Mouse (Mus musculus) cerebellum, adult 11-12 months (tissue): ENCODE measurements around the gene Mast3.

Source experiments
- DNase-seq: peaks from one replicate; pipeline ENCODE4 v3.0.0; 2022

Gene Mast3

DNA sequence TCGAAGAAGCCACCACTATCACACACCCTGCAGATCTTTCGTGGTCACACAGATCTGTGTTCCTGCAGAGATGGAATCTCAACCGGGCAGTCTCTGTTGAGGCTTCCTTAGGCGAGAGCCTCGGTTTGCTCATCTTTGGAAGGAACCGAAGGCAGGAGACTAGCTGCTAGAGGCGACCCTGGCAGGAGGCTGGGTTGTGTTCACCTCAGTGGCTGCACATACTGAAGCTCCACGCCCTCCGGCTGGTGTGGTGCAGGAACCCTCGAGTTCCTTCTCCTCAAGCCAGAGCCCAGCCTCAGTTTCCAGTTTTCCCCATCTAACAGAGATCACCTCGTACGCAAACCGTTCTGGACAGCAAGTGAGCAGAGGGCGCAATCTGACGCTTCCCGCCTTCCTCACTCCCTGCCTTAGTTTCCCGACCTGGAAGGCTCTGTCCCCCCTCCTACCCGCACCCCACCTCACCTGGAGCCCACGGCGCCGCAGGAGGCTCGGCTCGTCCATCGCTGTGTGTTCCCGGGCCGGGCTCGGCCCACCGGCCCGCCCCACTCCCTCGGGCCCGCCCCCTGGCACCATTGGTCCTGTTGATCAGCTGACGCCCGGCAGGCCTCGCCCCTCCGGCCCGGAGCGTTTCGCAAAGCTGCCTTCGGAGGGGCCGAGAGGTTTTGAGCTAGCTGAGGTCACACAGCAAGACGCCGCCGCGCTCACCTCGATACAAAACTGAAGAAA lies at the start of gene Mast3:
Gene Mast3 (minus strand): TSS at position 574 of the 726 bp plus-strand sequence.
- no peak for DNase-seq

DNA sequence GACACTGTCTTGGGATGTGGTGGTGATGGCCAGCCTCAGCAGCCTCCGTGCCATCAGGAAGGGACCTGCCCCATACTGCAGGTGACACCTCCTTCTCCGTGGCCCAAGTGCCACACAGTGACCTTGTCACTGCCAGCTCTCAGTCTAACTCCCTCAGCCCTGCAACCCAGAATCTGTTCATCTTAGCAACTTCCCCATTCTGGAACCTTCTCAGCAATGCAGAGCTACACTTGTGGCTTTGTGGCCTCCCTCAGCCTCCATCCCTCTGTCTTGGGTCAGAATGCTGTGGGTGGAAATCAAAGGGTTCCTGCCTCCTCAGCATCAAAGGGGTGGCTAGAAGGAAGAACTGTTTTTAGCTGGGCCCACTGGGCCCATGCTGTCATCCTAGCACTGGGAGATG lies 49.0 kb upstream of the Mast3 start:
- no peak for DNase-seq

DNA sequence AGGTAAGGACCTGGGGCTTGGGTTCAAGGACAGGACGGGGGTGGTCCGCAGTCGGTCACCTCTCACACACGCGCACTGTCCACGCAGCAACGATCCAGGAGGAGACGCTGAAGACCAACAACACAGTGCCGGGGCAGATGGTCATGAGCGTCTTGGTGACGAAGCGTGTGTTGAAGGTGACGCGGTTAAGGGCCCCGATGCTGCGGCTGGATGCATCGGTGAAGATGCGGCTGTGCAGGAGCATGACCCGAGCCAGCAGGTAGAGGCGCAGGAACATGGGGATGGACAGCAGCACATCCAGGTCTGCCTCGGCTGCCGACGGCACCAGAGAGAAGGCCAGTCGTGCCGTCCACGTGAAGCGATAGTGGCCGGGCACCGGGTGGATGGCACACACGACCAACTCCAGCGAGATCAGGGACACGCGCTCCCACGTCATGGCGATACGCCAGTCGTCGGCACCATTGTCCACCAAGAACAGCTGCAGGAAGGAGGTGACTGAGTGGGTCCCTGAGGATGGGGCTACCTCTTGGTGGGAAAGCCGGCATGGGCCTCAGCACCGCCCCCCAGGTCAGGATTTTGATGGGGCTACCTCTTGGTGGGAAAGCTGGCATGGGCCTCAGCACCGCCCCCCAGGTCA lies 47.9 kb upstream of the Mast3 start:
- no peak for DNase-seq

DNA sequence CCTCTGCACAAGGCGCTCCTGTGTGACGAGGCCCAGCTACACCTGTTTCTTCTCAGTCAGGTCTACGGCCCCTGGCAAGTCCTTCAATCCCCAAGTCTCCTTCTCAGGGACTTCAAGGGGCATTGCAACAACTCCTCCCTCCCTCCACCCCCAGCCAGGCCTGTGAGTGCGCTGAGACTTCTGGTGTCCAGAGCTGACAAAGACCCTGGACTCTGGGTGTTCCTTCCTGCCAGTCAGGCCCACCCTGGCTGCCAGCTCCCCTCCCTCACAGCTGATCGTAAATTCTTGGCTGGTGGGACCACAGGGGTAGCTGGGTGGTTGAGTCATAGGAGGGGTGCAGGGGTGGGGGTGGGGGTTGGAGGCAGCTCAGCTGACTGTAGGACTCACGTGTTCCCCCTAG lies 47.0 kb upstream of the Mast3 start:
- DNase-seq: no peak

DNA sequence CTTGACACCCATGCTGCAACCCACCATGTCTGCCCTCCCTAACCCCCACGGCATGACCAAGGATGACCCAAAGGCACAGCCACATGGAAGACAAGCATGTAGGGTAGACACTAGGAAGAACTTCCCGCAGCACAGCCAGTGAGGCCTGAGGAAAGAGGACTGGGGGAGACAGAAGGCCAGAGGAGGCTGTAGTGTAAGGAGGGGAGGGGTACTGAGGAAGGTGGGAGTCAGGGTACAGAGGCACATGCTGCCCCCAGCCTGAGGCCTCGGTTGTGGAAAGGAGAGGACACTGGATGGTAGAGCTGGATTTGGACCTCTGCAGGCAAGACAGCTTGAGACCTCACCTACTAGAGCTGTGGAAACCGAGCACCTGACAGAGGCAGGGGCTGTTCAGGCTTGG lies 46.1 kb upstream of the Mast3 start:
- DNase-seq: no peak

DNA sequence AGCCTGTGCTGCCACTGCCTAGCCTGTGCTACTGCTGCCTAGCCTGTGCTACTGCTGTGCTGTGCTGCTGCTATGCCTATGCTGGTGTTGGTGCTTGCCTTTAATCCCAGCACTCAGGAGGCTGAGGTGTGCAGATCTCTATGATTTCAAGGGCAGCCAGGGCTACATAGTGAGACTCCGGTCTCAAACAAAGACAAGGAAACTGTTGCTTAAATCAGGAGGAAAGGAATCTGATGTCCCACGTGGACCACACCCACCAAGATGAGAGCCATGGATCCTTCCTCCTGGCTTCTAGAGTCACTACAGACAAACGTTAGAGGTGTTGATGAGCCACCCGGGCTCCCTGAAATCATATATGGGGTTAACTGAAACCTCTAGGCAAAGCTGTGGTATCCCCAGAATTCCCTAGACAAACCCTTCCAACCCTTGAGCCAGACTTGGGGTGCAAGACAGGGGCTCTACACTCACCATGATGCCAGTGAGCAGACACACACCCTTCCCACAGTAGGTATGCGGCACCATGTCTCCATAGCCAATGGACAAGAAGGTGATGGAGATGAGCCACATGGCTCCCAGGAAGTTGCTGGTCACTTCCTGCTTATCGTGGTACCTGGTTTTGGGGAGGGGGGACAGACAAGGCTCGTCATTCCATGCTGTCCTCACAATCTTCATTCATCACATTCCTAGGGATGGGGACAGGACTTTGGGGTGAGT lies 45.4 kb upstream of the Mast3 start:
- no peak for DNase-seq

DNA sequence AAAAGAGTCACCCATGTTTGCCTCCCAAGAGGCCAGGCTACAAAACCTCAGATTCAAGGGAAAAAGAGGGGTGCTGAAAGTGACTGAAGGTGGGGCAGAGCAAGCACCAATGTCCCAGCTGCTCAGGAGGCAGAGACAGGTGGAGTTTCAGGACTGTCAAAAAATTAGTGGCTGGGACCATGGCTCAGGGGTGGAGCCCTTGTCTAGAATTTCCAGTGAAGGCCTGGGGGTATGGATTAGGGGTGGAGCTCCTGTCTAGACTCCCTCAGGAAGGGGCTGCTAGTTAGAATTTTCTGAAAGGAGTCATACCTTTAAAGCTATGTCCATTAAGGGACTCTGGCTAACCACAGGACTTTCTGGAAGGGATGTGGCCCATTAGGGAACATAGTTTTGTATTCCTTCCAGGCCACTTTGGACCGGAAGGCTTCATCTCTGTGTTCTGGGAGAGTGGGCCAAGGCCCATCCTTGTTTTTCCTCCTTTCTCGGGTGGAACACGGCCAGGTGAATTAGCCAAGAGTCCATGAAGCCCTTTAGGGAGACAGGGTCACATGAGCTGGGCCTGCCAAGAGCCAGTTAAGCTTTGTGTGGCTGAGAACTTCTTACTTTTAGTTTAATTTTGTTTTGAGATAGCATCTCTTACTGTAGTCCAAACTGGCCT lies 44.6 kb upstream of the Mast3 start:
- no peak for DNase-seq

DNA sequence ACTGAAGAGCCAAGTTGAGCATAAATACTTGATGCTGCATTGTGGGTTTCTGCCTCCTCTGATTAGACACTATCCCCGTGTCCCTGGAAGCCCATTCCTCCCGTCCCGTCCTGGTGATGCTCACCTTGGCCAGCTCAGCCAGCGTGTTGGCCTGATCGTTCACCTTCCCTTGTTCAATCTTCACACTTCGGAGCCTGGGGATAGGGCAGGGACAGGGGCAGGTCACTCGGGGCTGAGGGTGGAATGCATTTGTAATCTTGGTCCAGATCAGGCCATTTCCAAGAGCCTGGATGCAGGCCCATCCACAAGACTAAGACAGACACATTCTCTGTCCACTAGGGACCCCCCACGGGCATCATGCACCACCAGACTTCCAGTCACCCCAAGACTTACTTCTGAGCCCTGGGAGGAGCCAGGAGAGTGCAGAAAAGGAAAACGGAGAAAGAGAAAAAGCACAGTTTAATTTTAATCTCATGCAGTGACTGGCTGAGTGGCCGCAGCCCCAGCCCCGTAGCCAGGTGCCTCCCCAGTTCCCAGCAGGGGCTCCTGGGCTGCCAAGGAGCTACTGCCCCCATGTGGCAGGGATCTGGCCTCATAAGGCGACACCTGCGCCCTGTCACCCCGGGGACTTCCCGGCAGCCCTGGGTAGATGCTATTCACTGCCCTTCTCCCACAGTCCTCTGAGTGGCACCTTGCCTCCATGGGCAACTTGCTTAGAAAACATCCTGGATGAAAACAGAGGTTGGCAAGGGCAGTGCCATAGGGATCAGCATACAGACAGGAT lies 41.7 kb upstream of the Mast3 start:
- no peak for DNase-seq

DNA sequence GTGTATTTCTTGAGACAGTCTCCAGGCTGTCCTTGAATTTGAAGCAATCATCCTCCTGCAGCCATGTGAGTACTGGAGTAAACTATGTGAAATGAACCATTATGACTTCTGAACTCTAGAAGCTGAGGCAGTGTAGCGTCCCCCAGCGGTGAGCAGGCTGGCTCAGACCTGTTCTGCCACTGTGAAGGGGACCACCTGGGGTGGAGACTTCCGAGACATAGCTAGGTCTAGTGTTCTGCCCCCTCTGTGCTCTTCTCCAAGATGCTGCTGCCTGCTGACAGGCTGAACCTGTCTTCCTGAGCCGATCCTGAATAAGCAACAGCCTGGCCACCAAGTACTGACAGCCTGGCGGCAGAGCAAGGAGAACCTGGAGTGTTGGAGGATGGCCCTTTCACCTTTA lies 40.3 kb upstream of the Mast3 start:
- no peak for DNase-seq

DNA sequence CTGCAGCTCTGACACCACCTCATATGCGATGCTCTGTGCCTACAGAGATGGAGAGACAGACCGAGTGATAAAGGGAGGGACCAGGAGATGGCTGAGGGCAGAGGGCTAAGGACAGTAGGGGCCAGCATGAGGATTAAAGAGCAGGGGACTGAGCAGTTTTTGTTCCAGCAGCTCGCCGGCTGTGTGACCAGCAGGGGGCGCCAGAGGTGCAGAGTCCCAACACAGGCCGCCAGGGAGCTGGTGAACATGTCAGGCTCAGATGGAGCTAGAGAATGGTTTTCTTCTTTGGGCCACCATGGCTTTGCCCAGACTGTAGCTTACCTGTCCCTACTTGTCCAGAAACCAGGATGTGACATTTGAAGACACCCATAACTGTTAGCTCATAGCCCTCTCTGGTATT lies 39.7 kb upstream of the Mast3 start:
- DNase-seq: peak; percentile 75

DNA sequence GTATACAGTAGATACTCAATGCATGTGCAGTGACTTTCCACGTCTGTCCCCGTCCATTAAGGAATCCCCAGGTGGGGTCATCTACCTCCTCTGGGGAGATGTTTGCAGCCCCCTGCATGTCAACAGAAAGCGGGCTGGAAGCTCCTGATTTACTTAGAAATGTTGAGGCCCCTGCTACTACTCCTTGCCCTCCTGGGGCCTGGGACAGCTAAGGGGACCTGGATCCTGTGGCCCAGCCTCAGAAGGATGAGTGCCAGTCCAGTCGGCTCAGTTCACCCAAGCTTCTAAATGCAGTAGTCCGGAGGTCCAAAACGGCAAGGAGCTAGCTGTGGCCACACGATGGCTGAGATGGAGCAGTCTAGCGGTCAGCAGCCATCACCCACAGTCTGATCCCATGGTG lies 39.1 kb upstream of the Mast3 start:
- no peak for DNase-seq

DNA sequence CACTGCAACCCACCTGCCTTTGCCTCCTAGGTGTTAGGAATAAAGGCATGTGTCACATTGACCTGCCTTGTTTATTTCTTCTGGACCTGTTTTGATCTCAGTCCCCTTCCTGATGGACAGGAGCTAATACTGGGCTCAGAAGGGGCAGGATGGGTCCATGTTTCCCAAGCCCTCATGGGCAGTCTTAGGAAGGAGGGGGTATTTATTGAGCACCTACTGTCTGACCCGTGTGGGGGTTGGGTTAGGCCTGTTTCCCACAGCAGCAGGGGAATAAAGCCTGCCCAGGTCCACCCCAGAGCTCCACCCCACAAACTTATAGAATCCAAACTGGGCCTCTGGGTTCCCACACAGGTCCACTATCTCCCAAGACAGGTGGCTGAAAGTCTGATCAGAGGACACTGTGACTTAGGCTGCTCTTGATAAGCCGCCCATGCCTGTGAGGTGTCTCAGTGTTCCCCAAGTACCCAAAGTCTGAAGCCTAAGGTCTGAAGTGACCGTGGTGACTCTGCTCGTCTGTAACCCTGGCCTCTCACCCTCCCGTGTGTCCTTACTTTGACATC lies 38.4 kb upstream of the Mast3 start:
- no peak for DNase-seq

DNA sequence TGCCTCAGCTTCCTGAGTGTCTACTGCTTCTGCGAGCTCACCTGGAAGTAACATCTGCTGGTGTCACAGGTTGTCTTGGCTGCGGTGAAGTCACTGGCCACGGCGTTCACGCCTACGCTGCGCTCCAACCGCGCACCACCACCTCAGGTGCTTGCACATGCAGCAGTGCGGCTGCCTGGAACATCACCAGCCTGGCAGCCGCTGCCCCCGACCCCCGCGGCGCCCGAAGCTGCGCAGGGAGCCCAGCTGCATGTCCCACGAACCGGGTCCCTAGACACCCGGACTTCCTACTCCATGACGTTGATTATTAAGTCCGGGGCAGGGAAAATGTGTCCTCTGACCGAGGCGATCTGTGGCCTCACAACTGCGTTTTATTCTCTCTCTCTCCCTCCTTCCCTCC lies 37.6 kb upstream of the Mast3 start:
- DNase-seq: no peak

DNA sequence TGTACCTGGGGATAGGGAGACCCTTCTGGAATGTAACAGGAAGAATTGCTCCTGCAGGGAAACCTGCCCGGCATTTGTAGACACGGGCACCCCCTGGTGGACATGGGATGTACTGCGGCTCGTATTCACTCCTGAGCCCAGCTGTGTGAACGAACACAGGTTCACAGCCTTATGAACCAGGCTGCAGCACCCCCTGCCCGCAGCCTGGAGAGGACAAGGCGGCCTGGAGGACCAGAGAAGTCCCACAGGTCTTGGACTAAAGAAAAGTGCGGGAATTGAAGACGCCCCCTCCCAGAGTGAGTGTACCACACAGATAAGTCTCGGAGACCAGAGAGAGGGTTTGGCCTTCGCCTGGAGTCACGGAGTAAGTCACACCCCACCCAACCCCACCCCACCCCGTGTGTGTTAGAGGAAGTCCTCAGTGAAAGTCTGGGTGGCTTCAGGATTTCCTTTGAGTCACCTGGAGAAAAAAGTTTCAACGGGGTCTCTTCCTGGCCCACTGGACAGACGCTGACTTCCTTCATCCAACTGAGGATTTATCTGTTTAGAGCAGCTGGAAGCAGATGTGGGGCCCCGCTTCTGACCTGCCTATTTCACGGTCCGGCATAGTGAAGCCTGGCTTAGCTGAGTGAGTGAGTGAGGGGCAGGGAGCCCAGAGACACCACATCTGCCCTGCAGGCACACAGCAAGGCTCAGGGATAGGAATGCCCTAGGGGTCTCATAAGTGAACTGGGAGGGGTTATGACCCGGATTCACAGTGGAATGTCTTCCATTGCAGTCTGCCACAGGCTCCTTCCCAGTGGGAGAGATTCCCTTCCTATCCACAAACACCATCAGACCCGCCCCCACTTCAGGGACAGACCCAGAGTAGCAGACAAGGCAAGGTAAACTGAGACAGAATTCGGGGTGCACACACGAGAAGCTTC lies 36.6 kb upstream of the Mast3 start:
- DNase-seq: peak; percentile 82

DNA sequence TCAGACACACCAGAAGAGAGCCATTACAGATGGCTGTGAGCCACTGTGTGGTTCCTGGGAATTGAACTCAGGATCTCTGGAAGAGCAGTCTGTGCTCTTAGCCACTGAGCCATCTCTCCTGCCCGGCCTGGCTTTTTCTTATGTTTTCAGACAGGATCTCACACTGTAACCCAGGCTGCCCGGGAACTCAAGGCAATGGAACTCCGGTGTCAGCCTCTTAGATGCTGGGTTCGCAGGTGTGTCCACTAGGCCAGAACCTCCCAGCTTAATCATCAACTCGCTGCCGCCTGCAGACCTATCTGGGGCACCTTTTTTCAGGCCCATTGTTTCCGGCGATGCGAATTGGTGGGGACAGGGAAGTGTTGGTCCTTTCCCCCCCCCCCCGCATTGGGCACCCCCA lies 35.7 kb upstream of the Mast3 start:
- no peak for DNase-seq

DNA sequence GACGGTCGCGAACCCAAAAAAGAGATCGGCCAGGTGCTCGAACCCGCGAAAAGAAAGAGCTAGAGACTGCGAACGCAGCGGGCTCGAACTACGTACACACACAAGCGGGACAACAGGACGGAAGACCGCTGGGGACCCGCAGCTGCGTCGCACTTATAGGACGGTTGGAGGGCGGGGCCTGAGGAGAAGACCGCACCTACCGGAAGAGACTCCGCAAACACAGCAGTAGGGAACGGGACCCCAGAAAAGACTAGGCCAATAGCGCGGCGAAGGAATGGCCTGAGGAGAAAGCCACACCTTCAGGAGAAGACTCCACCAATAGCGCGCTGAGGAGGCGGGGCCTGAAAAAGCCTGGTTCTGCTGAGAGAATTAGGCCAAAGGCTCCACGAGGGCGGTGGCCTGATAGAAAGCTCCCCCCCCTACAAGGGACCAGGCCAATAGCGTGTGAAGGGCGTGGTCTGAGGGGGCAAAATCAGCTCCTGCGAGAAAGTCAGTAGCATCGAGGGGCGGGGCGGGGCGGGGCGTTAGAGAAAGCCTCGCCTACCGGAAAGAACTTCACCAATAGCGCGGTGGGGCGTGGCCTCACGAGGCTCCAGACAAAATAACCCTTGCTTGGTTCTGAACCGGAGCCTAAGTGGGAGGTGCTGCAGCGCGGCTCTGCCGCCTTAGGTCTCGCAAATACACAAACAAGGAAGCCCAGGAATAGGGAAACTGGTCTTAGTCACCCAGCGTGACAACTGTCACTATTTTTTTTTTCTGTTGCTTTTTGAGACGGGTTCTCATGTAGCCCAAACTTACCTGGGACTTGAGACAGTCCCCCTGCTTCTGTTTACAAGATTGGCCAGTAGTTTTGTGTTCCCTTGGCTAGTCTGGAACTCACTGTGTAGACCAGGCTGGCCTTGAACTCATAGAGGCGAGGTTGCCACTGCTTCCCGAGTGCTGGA lies 34.8 kb upstream of the Mast3 start, which contains the start of gene Arrdc2:
Gene Arrdc2 (minus strand): TSS at position 313 of the 944 bp plus-strand sequence.
- peak; percentile 100 for DNase-seq

DNA sequence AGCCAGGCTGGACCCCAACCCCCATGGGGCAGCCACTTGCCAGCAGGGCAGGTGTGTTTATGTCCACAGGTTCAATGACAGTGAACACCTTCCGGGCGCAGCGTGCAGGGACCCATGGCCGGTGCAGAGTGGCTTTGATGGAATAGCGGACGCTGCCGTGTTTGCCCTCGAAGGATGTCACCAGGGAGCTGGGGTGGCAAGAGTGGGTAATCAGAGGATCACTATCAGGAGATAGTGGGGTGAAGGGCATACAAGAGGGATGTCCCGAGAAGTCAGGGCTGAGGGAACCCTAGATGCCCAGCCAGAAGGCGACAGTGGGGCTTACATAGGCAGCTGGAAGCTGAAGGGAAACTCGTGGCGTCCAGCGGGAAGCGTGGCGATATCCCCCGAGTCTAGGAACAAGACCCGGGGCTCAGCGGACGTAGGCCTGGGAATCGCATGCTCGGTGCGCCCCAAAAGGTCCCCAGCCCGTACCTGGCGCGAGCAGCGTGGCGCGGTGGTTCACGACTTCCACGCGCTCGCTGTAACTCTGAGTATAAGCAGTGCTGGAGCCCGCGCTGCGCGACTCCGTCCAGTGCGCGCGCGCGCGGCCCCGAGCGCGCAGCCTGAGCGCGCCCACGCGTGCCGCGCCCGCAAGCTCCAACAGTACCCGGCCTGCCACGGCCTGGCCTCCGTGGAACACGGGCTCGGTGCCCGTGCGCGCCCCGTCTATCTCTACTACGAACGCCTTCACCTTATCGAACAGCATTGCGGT lies 34.0 kb upstream of the Mast3 start:
- DNase-seq: peak; percentile 68

DNA sequence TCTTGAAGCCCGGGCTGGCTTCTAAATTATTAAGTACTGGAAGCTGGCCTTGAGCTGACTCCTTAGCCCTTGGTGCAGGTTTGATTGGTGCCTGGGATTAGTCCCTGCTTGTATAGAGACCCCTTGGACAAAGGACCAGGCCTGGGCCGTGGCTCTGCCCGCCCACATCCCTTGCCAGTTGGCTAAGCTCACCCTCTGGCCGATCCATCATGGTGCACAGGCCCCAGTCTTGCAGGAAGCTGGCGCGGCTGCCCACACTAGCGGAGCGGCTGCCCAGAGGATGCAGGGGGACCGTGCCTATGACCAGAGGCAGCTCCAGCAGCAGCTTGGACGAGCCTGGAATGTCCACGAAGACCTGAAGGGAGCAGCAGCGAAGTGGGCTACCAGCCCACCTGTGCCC lies 31.8 kb upstream of the Mast3 start:
- no peak for DNase-seq

DNA sequence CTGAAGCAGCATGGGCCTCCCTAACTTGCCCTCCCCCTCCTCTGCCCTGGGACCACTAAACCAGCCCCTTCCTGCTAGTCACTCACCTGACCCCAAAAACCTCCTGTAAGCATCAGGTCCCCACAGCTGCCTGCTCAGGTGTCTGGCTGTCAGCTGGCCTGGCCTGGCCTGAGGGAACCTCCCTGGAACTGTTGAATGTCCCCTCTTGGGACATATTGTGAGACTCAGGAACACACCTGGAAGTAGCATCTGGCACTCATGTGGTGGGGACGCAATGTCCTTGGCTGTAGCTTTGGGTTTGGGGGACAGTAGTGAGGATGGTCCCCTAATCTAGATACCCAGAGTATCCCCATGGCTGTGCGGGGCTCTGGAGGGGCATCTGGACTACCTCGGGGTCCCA lies 29.2 kb upstream of the Mast3 start:
- no peak for DNase-seq
